Mouse (Mus musculus): Measurements from ENCODE around the gene Chst11. TPM values are rescaled to one million over a fixed set of nuclear protein-coding genes. Genes with fewer than 3 reads are reported as not detected.

Gene Chst11
- total and polyA plus RNA-seq, 2 experiments, result 0.09 to 0.16 TPM

DNA sequence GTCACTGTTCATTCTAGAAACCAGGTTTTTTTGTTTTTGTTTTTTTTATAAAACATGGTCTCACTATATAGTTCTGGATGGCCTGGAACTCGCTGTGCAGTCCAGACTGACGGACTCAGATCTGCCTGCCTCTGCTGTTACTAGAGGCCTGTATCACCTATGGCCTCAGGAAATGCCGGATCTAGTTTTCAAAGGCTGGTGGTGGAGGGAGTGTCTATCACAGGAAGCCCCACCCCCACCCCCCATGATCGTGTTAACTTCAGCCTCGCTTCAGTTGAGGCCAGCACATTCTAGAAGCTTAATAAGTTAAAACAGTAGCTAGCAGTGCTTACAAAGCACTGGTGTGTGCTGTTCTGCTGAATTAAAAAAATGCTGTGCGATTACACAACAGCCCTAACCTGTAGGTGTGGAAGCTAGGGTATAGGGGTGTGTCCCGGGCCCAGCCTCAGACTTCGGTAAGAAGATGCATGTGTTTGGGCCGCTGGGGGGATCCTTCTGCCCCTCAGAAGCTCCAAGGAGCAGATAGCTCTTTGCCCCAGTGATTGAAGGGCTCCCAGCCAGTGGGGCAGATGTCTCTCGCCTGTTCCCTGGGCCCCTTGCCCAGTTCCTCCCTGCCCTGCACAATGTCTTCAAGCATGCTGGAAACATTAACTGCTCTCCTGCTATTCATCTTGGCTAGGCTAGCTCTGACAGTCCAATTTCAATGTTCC is 176.5 kb downstream of the Chst11 start:
- DNase-seq (ENCODE audit: extremely low read depth, low read depth, low spot score), result peak; percentile 5
- Histone ChIP-seq H3K4me1 (ENCODE audit: control insufficient read depth, insufficient read depth, low read length) (no peaks in the 10 kb centered on the region), H3K27ac (replicated peaks; ENCODE audit: insufficient read depth, low read depth, low read length) (no peak overlapping the region), H3K36me3 (ENCODE audit: control insufficient read depth, insufficient read depth, low read length) (no peaks in the 10 kb centered on the region), H3K79me2 (ENCODE audit: control insufficient read depth, insufficient read depth, low read length) (no peaks in the 10 kb centered on the region), H3K4me3 (ENCODE audit: insufficient read depth, low read depth, low read length) (no peak overlapping the region), H3K9ac (ENCODE audit: low read depth, low read length) (no peak overlapping the region), H3K27me3 (ENCODE audit: control insufficient read depth, insufficient read depth, low read length) (no peaks in the 10 kb centered on the region)
- WGBS, result 67% methylated on average over 10 of the region's 10 CpGs
- TF ChIP-seq CTCF (IDR thresholded peaks at IDR 0.05; ENCODE audit: low read depth, low read length) (no peak), POLR2A (IDR thresholded peaks at IDR 0.05; ENCODE audit: extremely low read depth, insufficient read depth, low read length) (no peak)

DNA sequence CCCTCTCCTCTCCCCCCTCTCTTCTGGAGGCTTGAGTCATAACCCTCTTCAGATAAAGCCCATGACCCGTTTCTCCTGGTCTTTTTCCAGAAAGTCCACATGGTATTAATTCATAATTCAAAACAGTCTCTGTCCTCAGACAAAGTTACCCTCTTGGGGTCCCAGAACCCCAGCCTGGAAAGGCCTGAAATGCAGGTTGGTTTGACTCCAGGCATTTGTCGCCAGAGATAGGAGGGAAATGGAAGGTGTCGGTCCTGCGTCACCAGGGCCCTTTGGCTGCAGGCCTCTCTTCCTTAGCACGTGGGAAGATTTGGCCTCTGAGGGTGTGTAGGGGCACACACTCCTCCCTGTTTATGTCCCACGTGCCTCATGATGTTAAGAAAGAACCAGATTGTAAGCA is 178.6 kb downstream of the Chst11 start:
- Histone ChIP-seq H3K9ac (ENCODE audit: low read depth, low read length) (no peak overlapping the region), H3K27ac (replicated peaks; ENCODE audit: insufficient read depth, low read depth, low read length) (no peak overlapping the region), H3K36me3 (ENCODE audit: control insufficient read depth, insufficient read depth, low read length) (no peaks in the 10 kb centered on the region), H3K79me2 (ENCODE audit: control insufficient read depth, insufficient read depth, low read length) (no peaks in the 10 kb centered on the region), H3K27me3 (ENCODE audit: control insufficient read depth, insufficient read depth, low read length) (no peaks in the 10 kb centered on the region), H3K4me3 (ENCODE audit: insufficient read depth, low read depth, low read length) (no peak overlapping the region), H3K4me1 (ENCODE audit: control insufficient read depth, insufficient read depth, low read length) (no peaks in the 10 kb centered on the region)
- no peak for DNase-seq (ENCODE audit: extremely low read depth, low read depth, low spot score)
- WGBS, result 65% methylated on average over 6 of the region's 6 CpGs
- TF ChIP-seq CTCF (IDR thresholded peaks at IDR 0.05; ENCODE audit: low read depth, low read length) (no peak), POLR2A (IDR thresholded peaks at IDR 0.05; ENCODE audit: extremely low read depth, insufficient read depth, low read length) (no peak)

DNA sequence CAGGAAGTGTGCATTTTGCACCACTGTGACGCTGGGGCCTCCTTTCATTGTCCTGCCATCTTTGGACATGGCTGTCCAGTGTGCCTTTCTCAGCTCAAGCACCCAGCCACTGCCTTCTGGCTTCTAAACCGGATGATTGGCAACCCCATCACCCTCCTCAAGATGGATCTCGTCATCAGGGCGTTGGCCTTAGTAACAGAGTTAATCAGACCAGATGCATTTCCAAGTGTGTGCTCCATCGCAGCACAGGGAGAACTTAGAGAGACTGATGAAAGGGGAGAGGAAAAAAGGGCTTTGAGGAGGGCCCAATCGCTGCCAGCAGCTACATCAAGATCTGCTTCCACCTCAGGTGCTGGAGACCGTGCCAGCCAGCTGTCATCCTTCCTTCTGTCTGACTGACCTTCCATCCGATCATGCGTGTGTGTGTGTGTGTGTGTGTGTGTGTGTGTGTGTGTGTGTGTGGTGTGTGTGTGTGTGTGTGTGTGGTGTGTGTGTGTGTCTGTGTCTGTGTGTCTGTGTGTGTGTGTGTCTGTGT is 179.7 kb downstream of the Chst11 start:
- Histone ChIP-seq H3K9ac (ENCODE audit: low read depth, low read length) (no peak overlapping the region), H3K27ac (replicated peaks; ENCODE audit: insufficient read depth, low read depth, low read length) (no peak overlapping the region), H3K27me3 (ENCODE audit: control insufficient read depth, insufficient read depth, low read length) (no peaks in the 10 kb centered on the region), H3K79me2 (ENCODE audit: control insufficient read depth, insufficient read depth, low read length) (no peaks in the 10 kb centered on the region), H3K4me3 (ENCODE audit: insufficient read depth, low read depth, low read length) (no peak overlapping the region), H3K36me3 (ENCODE audit: control insufficient read depth, insufficient read depth, low read length) (no peaks in the 10 kb centered on the region), H3K4me1 (ENCODE audit: control insufficient read depth, insufficient read depth, low read length) (no peaks in the 10 kb centered on the region)
- 83% methylated on average over 9 of the region's 9 CpGs for WGBS
- no peak for DNase-seq (ENCODE audit: extremely low read depth, low read depth, low spot score)
- TF ChIP-seq POLR2A (IDR thresholded peaks at IDR 0.05; ENCODE audit: extremely low read depth, insufficient read depth, low read length) (no peak), CTCF (IDR thresholded peaks at IDR 0.05; ENCODE audit: low read depth, low read length) (no peak)

- no peak for TF ChIP-seq CTCF (IDR thresholded peaks at IDR 0.05; ENCODE audit: low read depth, low read length)
- no peak for TF ChIP-seq POLR2A (IDR thresholded peaks at IDR 0.05; ENCODE audit: extremely low read depth, insufficient read depth, low read length)
- Histone ChIP-seq H3K27me3 (ENCODE audit: control insufficient read depth, insufficient read depth, low read length) (no peaks in the 10 kb centered on the region), H3K4me1 (ENCODE audit: control insufficient read depth, insufficient read depth, low read length) (no peaks in the 10 kb centered on the region), H3K27ac (replicated peaks; ENCODE audit: insufficient read depth, low read depth, low read length) (no peak overlapping the region), H3K9ac (ENCODE audit: low read depth, low read length) (no peak overlapping the region), H3K79me2 (ENCODE audit: control insufficient read depth, insufficient read depth, low read length) (no peaks in the 10 kb centered on the region), H3K36me3 (ENCODE audit: control insufficient read depth, insufficient read depth, low read length) (no peaks in the 10 kb centered on the region), H3K4me3 (ENCODE audit: insufficient read depth, low read depth, low read length) (no peak overlapping the region)
- no peak for DNase-seq (ENCODE audit: extremely low read depth, low read depth, low spot score)
- 87% methylated on average over 11 of the region's 11 CpGs for WGBS
These were observed 180.4 kb downstream of the Chst11 start for GRCm38 (mm10) chr10:83165521-83166243.

- H3K36me3 ChIP-seq (ENCODE audit: control insufficient read depth, insufficient read depth, low read length), result no peaks in the 10 kb centered on the region
- H3K4me3 ChIP-seq (ENCODE audit: insufficient read depth, low read depth, low read length), result no peak overlapping the region
- no peaks in the 10 kb centered on the region for H3K79me2 ChIP-seq (ENCODE audit: control insufficient read depth, insufficient read depth, low read length)
- no peak for DNase-seq (ENCODE audit: extremely low read depth, low read depth, low spot score)
- 77% methylated on average over 9 of the region's 9 CpGs for WGBS
- no peak overlapping the region for H3K9ac ChIP-seq (ENCODE audit: low read depth, low read length)
- H3K27ac ChIP-seq (replicated peaks; ENCODE audit: insufficient read depth, low read depth, low read length), result no peak overlapping the region
- H3K27me3 ChIP-seq (ENCODE audit: control insufficient read depth, insufficient read depth, low read length), result no peaks in the 10 kb centered on the region
- H3K4me1 ChIP-seq (ENCODE audit: control insufficient read depth, insufficient read depth, low read length), result no peaks in the 10 kb centered on the region
- no peak for TF ChIP-seq CTCF (IDR thresholded peaks at IDR 0.05; ENCODE audit: low read depth, low read length)
- TF ChIP-seq POLR2A (IDR thresholded peaks at IDR 0.05; ENCODE audit: extremely low read depth, insufficient read depth, low read length), result no peak
These were observed 181.0 kb downstream of the Chst11 start for GRCm38 (mm10) chr10:83166272-83166671.

All from liver, adult 2 months (tissue).